Mouse (Mus musculus) left cerebral cortex, postnatal 14 days (tissue): ENCODE results near the gene Gm13276. TPM values are rescaled to one million over a fixed set of nuclear protein-coding genes. Genes with fewer than 3 reads are reported as not detected.

Experiments used
- total RNA-seq, 2 experiments: library from RNA; stranded (reverse); gene quantifications; 2 replicates each; pipeline ENCODE4 v1.2.3; 2021

Gene Gm13276
- total RNA-seq, 2 experiments from 2014 or later: not detected

Other genes with a start within 250 kb of the Gm13276 start
- not detected for gene Ifna15, start 227.5 kb upstream of the Gm13276 start, total RNA-seq
- gene Ifna14, start 213.9 kb upstream of the Gm13276 start, total RNA-seq: not detected
- gene Ifna9, start 193.3 kb upstream of the Gm13276 start, total RNA-seq: not detected
- gene Ifna12, start 182.3 kb upstream of the Gm13276 start, total RNA-seq: not detected
- not detected for gene C87499, start 151.3 kb upstream of the Gm13276 start, total RNA-seq
- gene Ifna13, start 141.2 kb upstream of the Gm13276 start, total RNA-seq: not detected
- not detected for gene Ifna16, start 108.8 kb upstream of the Gm13276 start, total RNA-seq
- not detected for gene Ifna2, start 101.8 kb upstream of the Gm13276 start, total RNA-seq
- gene Ifnab, start 94.3 kb upstream of the Gm13276 start, total RNA-seq: not detected
- 1 to 10 TPM; 1.0 to 1.5 TPM for gene Gm26566, start 63.9 kb upstream of the Gm13276 start, total RNA-seq
- gene Klhl9, start 63.2 kb upstream of the Gm13276 start, total RNA-seq: 100 to 1,000 TPM; 103 to 104 TPM
- not detected for gene Gm13271, start 30.8 kb upstream of the Gm13276 start, total RNA-seq
- gene Gm13283, start 25.6 kb upstream of the Gm13276 start, total RNA-seq: not detected
- gene Gm13290, start 11.9 kb upstream of the Gm13276 start, total RNA-seq: not detected
- gene Gm13289, start 8.8 kb upstream of the Gm13276 start, total RNA-seq: not detected
- not detected for gene Gm13272, start 5.9 kb upstream of the Gm13276 start, total RNA-seq
- not detected for gene Ifnz, start 3.6 kb upstream of the Gm13276 start, total RNA-seq
- not detected for gene Gm13277, start 2.9 kb downstream of the Gm13276 start, total RNA-seq
- not detected for gene Gm13278, start 5.8 kb downstream of the Gm13276 start, total RNA-seq
- gene Gm13275, start 8.8 kb downstream of the Gm13276 start, total RNA-seq: not detected
- not detected for gene Gm13279, start 11.7 kb downstream of the Gm13276 start, total RNA-seq
- gene Gm13285, start 14.0 kb downstream of the Gm13276 start, total RNA-seq: not detected
- not detected for gene Gm13287, start 17.5 kb downstream of the Gm13276 start, total RNA-seq
- not detected for gene Gm13288, start 19.8 kb downstream of the Gm13276 start, total RNA-seq
- gene Ifna7, start 30.5 kb downstream of the Gm13276 start, total RNA-seq: not detected
- gene Ifna11, start 34.2 kb downstream of the Gm13276 start, total RNA-seq: not detected
- gene Ifna6, start 41.7 kb downstream of the Gm13276 start, total RNA-seq: not detected
- gene Ifna5, start 49.8 kb downstream of the Gm13276 start, total RNA-seq: not detected
- not detected for gene Ifna4, start 56.2 kb downstream of the Gm13276 start, total RNA-seq
- gene Ifna1, start 64.4 kb downstream of the Gm13276 start, total RNA-seq: not detected
- gene Ifne, start 94.5 kb downstream of the Gm13276 start, total RNA-seq: not detected